In the genomic region with DNA sequence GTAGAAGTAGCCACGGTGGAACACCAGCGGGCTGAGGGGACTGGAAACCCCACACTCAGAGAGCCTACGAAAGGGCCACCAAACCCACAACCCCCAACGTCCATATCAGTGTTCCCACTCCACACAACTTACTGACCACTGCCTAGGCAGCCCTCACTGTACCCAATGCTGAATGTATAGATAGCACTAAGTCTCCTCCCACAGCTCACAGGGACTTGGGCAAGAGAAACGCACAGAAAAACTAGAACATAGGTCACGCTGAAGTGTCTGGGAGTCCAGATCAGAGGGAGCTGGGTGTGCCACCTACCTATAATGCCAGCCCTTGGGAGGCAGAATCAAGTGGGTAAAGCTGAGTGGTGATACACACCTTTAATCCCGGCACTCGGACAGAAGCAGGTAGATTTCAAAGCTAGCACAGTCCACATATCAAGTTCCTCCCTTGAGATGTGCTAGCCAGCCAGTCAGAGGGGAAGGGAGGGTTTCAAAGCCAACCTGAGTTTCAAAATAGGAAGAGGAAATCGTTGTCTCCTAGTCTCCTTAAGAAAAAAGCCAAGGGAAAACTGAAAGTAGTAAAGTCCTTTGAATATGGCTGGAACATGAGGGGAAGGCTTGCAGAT, we compare ENCODE assay signal across 8 mouse cellular contexts. TPM values are rescaled to one million over a fixed set of nuclear protein-coding genes. Genes with fewer than 3 reads are reported as not detected.
DNase-seq lines count a peak whose midpoint lies in the region; ATAC-seq lines count a peak whose summit lies in the region.

No protein-coding gene starts in this region.

- peak overlapping the region; percentile 63 for H3K4me2 ChIP-seq in embryonic facial prominence, embryonic 14.5 days (ENCODE audit: low read depth, low read length)
- peak overlapping the region; percentile 91 for H3K4me2 ChIP-seq in intestine, embryonic 14.5 days (ENCODE audit: low read length)

- H3K27ac ChIP-seq in embryonic facial prominence, embryonic 14.5 days (replicated peaks; ENCODE audit: low read depth, low read length), result no peak overlapping the region
- H3K27ac ChIP-seq in intestine, embryonic 14.5 days (ENCODE audit: low read depth), result no peak overlapping the region

- ATAC-seq in embryonic facial prominence, embryonic 14.5 days (ENCODE audit: low read depth), result no peak
- no peak for ATAC-seq in intestine, embryonic 14.5 days (replicated peaks; ENCODE audit: low FRiP score, low TSS enrichment, low read depth)
- ATAC-seq in megakaryocyte-erythroid progenitor cell, adult 5-6 weeks (replicated peaks; ENCODE audit: low FRiP score, low TSS enrichment, poor library complexity, severe bottlenecking), result peak; percentile 31
- no peak for ATAC-seq in CD4-positive, CD25-positive, alpha-beta regulatory T cell, adult 4 months

- peak overlapping the region; percentile 62; the same call in 1 of the 2 replicates for H3K4me3 ChIP-seq in embryonic facial prominence, embryonic 14.5 days (ENCODE audit: low read depth, low read length)
- peak overlapping the region; percentile 71 for H3K4me3 ChIP-seq in intestine, embryonic 14.5 days (ENCODE audit: low read depth, low read length)

- H3K9me3 ChIP-seq in embryonic facial prominence, embryonic 14.5 days (ENCODE audit: control insufficient read depth, low read length), result no peaks in the 10 kb centered on the region
- no peaks in the 10 kb centered on the region for H3K9me3 ChIP-seq in intestine, embryonic 14.5 days (ENCODE audit: control insufficient read depth, low read length)

- H3K27me3 ChIP-seq in embryonic facial prominence, embryonic 14.5 days (replicated peaks; ENCODE audit: control insufficient read depth, insufficient read depth, low read length), result no peaks in the 10 kb centered on the region
- H3K27me3 ChIP-seq in intestine, embryonic 14.5 days (replicated peaks; ENCODE audit: control insufficient read depth, insufficient read depth, low read length), result no peaks in the 10 kb centered on the region

- WGBS in embryonic facial prominence, embryonic 14.5 days, result 76% methylated on average over 9 of the region's 9 CpGs
- WGBS in intestine, embryonic 14.5 days, result 77% methylated on average over 9 of the region's 9 CpGs

- DNase-seq in adrenal gland, adult 2 months, result peak; percentile 17
- no peak for DNase-seq in adrenal gland, postnatal 14 days
- DNase-seq in embryonic facial prominence, embryonic 14.5 days (ENCODE audit: low spot score), result no peak
- no peak for DNase-seq in intestine, embryonic 14.5 days (ENCODE audit: low spot score)
- DNase-seq in right cerebral cortex, postnatal 36 days (ENCODE audit: low spot score in 2 of 2), result no peak
- DNase-seq in left cerebral cortex, adult 8-10 months (ENCODE audit: low spot score in 2 of 2), result no peak

- no peak overlapping the region for H3K9ac ChIP-seq in embryonic facial prominence, embryonic 14.5 days (ENCODE audit: low read depth, low read length)
- no peak overlapping the region for H3K9ac ChIP-seq in intestine, embryonic 14.5 days (ENCODE audit: low read length)

- peaks cover 2% of the 10 kb centered on the region; the same call in 1 of the 2 replicates for H3K36me3 ChIP-seq in embryonic facial prominence, embryonic 14.5 days (ENCODE audit: control insufficient read depth, insufficient read depth, low read length)
- 0 out of 2 replicates have a peak, but pooled peaks cover 4% of the 10 kb centered on the region for H3K36me3 ChIP-seq in intestine, embryonic 14.5 days (ENCODE audit: control insufficient read depth, insufficient read depth, low read length)

- H3K4me1 ChIP-seq in embryonic facial prominence, embryonic 14.5 days (ENCODE audit: control insufficient read depth, insufficient read depth, low read length), result peaks cover 25% of the 10 kb centered on the region
- peaks cover 18% of the 10 kb centered on the region; the same call in 1 of the 2 replicates for H3K4me1 ChIP-seq in intestine, embryonic 14.5 days (replicated peaks; ENCODE audit: control insufficient read depth, insufficient read depth, low read length)

RNA-seq across cellular contexts. Expression of a gene that starts 1.9 kb away (rescaled TPM):
- total RNA-seq in adrenal gland, adult 2 months (2021), result 10 to 100 TPM; 15.6 to 16.8 TPM
- polyA plus RNA-seq in adrenal gland, adult 2 months (2012; rRNA removed), result 6.2 and 6.9 TPM in 2 replicates
- 21.0 and 23.7 TPM in 2 replicates for total RNA-seq in adrenal gland, postnatal 14 days (2021)
- 3.0 and 3.3 TPM in 2 replicates for polyA plus RNA-seq in embryonic facial prominence, embryonic 14.5 days (2014; fragmentation: Nextera tagmentation; extraction: Ambion mirVana)
- 4.8 and 6.1 TPM in 2 replicates for polyA plus RNA-seq in intestine, embryonic 14.5 days (2014; fragmentation: Nextera tagmentation; extraction: Ambion mirVana)
- total RNA-seq in megakaryocyte-erythroid progenitor cell, adult 5-6 weeks (2014; fragmentation: Nextera tagmentation), result 127 and 143 TPM in 2 replicates
- 247 and 276 TPM in 2 replicates for total RNA-seq in megakaryocyte-erythroid progenitor cell, adult 5-6 weeks (2017)
- polyA plus RNA-seq in CD4-positive, CD25-positive, alpha-beta regulatory T cell, adult 4 months (2017; shearing (Covaris generic)), result 1 to 10 TPM; 6.1 to 8.2 TPM
- 10 to 100 TPM; 11.5 to 16.0 (median 14.0) TPM for total RNA-seq in left cerebral cortex, adult 8-10 months (2022)

RNA-seq across cellular contexts. Expression of a gene that starts 54.2 kb away (rescaled TPM):
- total RNA-seq in adrenal gland, adult 2 months (2021), result 10 to 100 TPM; 18.1 to 21.1 TPM
- polyA plus RNA-seq in adrenal gland, adult 2 months (2012; rRNA removed), result 11.5 and 13.2 TPM in 2 replicates
- total RNA-seq in adrenal gland, postnatal 14 days (2021), result 16.4 and 22.9 TPM in 2 replicates
- 13.0 and 15.9 TPM in 2 replicates for polyA plus RNA-seq in embryonic facial prominence, embryonic 14.5 days (2014; fragmentation: Nextera tagmentation; extraction: Ambion mirVana)
- polyA plus RNA-seq in intestine, embryonic 14.5 days (2014; fragmentation: Nextera tagmentation; extraction: Ambion mirVana), result 7.3 and 8.2 TPM in 2 replicates
- total RNA-seq in megakaryocyte-erythroid progenitor cell, adult 5-6 weeks (2014; fragmentation: Nextera tagmentation), result 11.2 and 13.5 TPM in 2 replicates
- total RNA-seq in megakaryocyte-erythroid progenitor cell, adult 5-6 weeks (2017), result 11.2 and 11.6 TPM in 2 replicates
- 1 to 10 TPM; 2.2 to 3.6 TPM for polyA plus RNA-seq in CD4-positive, CD25-positive, alpha-beta regulatory T cell, adult 4 months (2017; shearing (Covaris generic))
- total RNA-seq in left cerebral cortex, adult 8-10 months (2022), result 10 to 100 TPM; 24.4 to 27.0 (median 25.8) TPM
